ENCODE assay signal across 9 mouse cellular contexts in genomic region chr2:74749337-74750121, GRCm38 (mm10). TPM values are rescaled to one million over a fixed set of nuclear protein-coding genes. Genes with fewer than 3 reads are reported as not detected.
DNase-seq lines count a peak whose midpoint lies in the region; ATAC-seq lines count a peak whose summit lies in the region.
"Had no signal": no experiment of that assay in that cellular context is flagged by ENCODE, and none has a peak within 500 bp of the region (broad histone marks: within the 10 kb centered on the region; RNA-seq: fewer than 3 reads in every experiment).

No protein-coding gene starts in this region.

- peaks cover 19% of the 10 kb centered on the region for H3K4me1 ChIP-seq in forebrain, embryonic 13.5 days
- H3K4me1 ChIP-seq in midbrain, embryonic 15.5 days = peaks cover 17% of the 10 kb centered on the region

- 0% methylated on average over 47 of the region's 47 CpGs for WGBS in forebrain, embryonic 13.5 days
- WGBS in midbrain, embryonic 15.5 days = under 1% methylated on average over 47 of the region's 47 CpGs

- no peaks in the 10 kb centered on the region for H3K9me3 ChIP-seq in forebrain, embryonic 13.5 days (replicated peaks)
- no peaks in the 10 kb centered on the region for H3K9me3 ChIP-seq in midbrain, embryonic 15.5 days

- peak overlapping the region; percentile 25 for H3K4me3 ChIP-seq in forebrain, embryonic 13.5 days
- peak overlapping the region; percentile 7; the same call in 1 of the 2 replicates for H3K4me3 ChIP-seq in midbrain, embryonic 15.5 days

- peak overlapping the region; percentile 53 for H3K4me2 ChIP-seq in forebrain, embryonic 13.5 days
- H3K4me2 ChIP-seq in midbrain, embryonic 15.5 days = peak overlapping the region; percentile 36

- no peak overlapping the region for H3K9ac ChIP-seq in forebrain, embryonic 13.5 days
- H3K9ac ChIP-seq in midbrain, embryonic 15.5 days = no peak overlapping the region

- H3K27ac ChIP-seq in forebrain, embryonic 13.5 days = no peak overlapping the region
- H3K27ac ChIP-seq in midbrain, embryonic 15.5 days = no peak overlapping the region

- no peaks in the 10 kb centered on the region for H3K36me3 ChIP-seq in forebrain, embryonic 13.5 days (ENCODE audit: poor library complexity, severe bottlenecking)
- no peaks in the 10 kb centered on the region for H3K36me3 ChIP-seq in midbrain, embryonic 15.5 days (replicated peaks)

- peak; percentile 66 for DNase-seq in CD4-positive helper T cell, adult 2 months (ENCODE audit: low read depth, low spot score)
- peak; percentile 74 for DNase-seq in ES-CJ7 (ENCODE audit: low read depth, low spot score)
- DNase-seq in kidney, adult 8-10 months = peak; percentile 38 to 41
- DNase-seq in urinary bladder, postnatal 25 days (ENCODE audit: low spot score) = no peak
- no peak for DNase-seq in urinary bladder, adult 2 months (ENCODE audit: low spot score)
- DNase-seq in gastrocnemius, adult 18-20 months (ENCODE audit: low spot score) = no peak

- H3K27me3 ChIP-seq in forebrain, embryonic 13.5 days = peaks cover 100% of the 10 kb centered on the region
- H3K27me3 ChIP-seq in midbrain, embryonic 15.5 days (replicated peaks) = peaks cover 94% of the 10 kb centered on the region

- ATAC-seq in forebrain, embryonic 13.5 days = peak; percentile 36; the same call in 1 of the 2 replicates
- ATAC-seq in midbrain, embryonic 15.5 days (replicated peaks) = no peak

RNA-seq across cellular contexts. Expression of gene Hoxd1, which starts 13.3 kb away (rescaled TPM):
- not detected in 2 replicates for polyA plus RNA-seq in forebrain, embryonic 13.5 days (2015; fragmentation: Nextera tagmentation; extraction: Ambion mirVana)
- polyA plus RNA-seq in midbrain, embryonic 15.5 days (2015; fragmentation: Nextera tagmentation; extraction: Ambion mirVana) = not detected in 2 replicates
- polyA plus RNA-seq in urinary bladder, adult 2 months (2012; rRNA removed) = 0.04 TPM in 1 of 2 replicates, not detected in the other
- total RNA-seq in gastrocnemius, adult 18-20 months (2021) = not detected
- polyA plus RNA-seq: spleen, adult 2 months had no signal

RNA-seq across cellular contexts. Expression of gene Gm28230, which starts 23.0 kb away (rescaled TPM):
- polyA plus RNA-seq in forebrain, embryonic 13.5 days (2015; fragmentation: Nextera tagmentation; extraction: Ambion mirVana) = not detected in 2 replicates
- not detected in 2 replicates for polyA plus RNA-seq in midbrain, embryonic 15.5 days (2015; fragmentation: Nextera tagmentation; extraction: Ambion mirVana)
- polyA plus RNA-seq in urinary bladder, adult 2 months (2012; rRNA removed) = 8.8 and 10.0 TPM in 2 replicates
- total RNA-seq in gastrocnemius, adult 18-20 months (2021) = under 1 TPM; 0.07 to 0.19 TPM
- polyA plus RNA-seq: spleen, adult 2 months had no signal

RNA-seq across cellular contexts. Expression of gene Hoxd4, which starts 37.8 kb away (rescaled TPM):
- polyA plus RNA-seq in forebrain, embryonic 13.5 days (2015; fragmentation: Nextera tagmentation; extraction: Ambion mirVana) = not detected in 2 replicates
- not detected in 2 replicates for polyA plus RNA-seq in midbrain, embryonic 15.5 days (2015; fragmentation: Nextera tagmentation; extraction: Ambion mirVana)
- 39.2 and 61.2 TPM in 2 replicates for polyA plus RNA-seq in urinary bladder, adult 2 months (2012; rRNA removed)
- 1 to 10 TPM; 1.0 to 1.3 TPM for total RNA-seq in gastrocnemius, adult 18-20 months (2021)

RNA-seq across cellular contexts. Expression of gene Hoxd3, which starts 37.8 kb away (rescaled TPM):
- polyA plus RNA-seq in forebrain, embryonic 13.5 days (2015; fragmentation: Nextera tagmentation; extraction: Ambion mirVana) = not detected in 2 replicates
- 0.09 and 0.21 TPM in 2 replicates for polyA plus RNA-seq in midbrain, embryonic 15.5 days (2015; fragmentation: Nextera tagmentation; extraction: Ambion mirVana)
- 2.6 and 2.7 TPM in 2 replicates for polyA plus RNA-seq in urinary bladder, adult 2 months (2012; rRNA removed)
- total RNA-seq in gastrocnemius, adult 18-20 months (2021) = not detected
- polyA plus RNA-seq: spleen, adult 2 months had no signal

RNA-seq across cellular contexts. Expression of gene Hoxd8, which starts 45.1 kb away (rescaled TPM):
- polyA plus RNA-seq in forebrain, embryonic 13.5 days (2015; fragmentation: Nextera tagmentation; extraction: Ambion mirVana) = not detected in 2 replicates
- 0.08 and 0.10 TPM in 2 replicates for polyA plus RNA-seq in midbrain, embryonic 15.5 days (2015; fragmentation: Nextera tagmentation; extraction: Ambion mirVana)
- 19.5 and 23.1 TPM in 2 replicates for polyA plus RNA-seq in urinary bladder, adult 2 months (2012; rRNA removed)
- total RNA-seq in gastrocnemius, adult 18-20 months (2021) = 10 to 100 TPM; 32.2 to 40.3 TPM

Comparison
In these comparisons a context has a peak if more than half of its experiments do, and no peak if none do; other contexts are left out.
1. DNase-seq: peak in CD4-positive helper T cell, adult 2 months (single experiment), ES-CJ7 (single experiment) and kidney, adult 8-10 months (2 of 2); none in urinary bladder, postnatal 25 days (single experiment), urinary bladder, adult 2 months (single experiment) and gastrocnemius, adult 18-20 months (single experiment).
2. RNA of gene Hoxd4, which starts 37.8 kb away (polyA plus RNA-seq): 39.2 to 61.2 TPM in urinary bladder, adult 2 months; not detected in midbrain, embryonic 15.5 days and not detected in forebrain, embryonic 13.5 days; every median in the first group is over 10 times any median in the second.